Mouse (Mus musculus): ENCODE results near the gene Cdhr2.

DNA sequence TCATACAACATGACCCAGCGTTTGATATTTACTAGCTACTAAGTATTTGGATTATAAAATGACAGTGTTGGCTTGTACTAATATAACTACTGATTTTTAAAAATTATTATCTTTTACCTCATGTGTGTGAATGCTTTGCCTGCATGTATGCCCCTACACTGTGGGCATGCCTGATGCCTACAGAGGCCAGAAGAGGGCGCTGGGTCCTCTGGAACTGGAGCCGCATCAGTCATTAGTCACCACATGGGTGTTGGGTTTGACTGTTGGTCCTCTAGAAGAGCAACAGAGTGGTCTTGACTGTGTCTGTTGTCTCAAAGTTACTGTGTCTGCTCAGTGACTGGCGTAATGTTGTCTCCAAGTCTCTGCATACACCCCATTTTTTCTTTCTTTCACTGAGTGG, 13.1 kb downstream of the Cdhr2 start:
- TF ChIP-seq CTCF (IDR thresholded peaks at IDR 0.05; ENCODE audit: borderline replicate concordance, insufficient read depth, low read depth, low read length) (peak; percentile 33; the same call in 1 of the 2 replicates), POLR2A (IDR thresholded peaks at IDR 0.05; ENCODE audit: borderline replicate concordance, insufficient read depth, low read length) (no peak)

Data from cerebellum, adult 2 months (tissue).